Mouse (Mus musculus) myocyte (in vitro differentiated cells): ENCODE data around the gene Lpin1. TPM values are rescaled to one million over a fixed set of nuclear protein-coding genes. Genes with fewer than 3 reads are reported as not detected.

ENCODE experiments used
- H3K27me3 ChIP-seq: one replicate; pipeline ENCODE4 v1.6.1; 2011; ENCODE audit not compliant: control insufficient read depth, insufficient read depth, insufficient read length
- H3K36me3 ChIP-seq: one replicate; pipeline ENCODE4 v1.6.1; 2011; ENCODE audit not compliant: control insufficient read depth, insufficient read depth
- H3K4me2 ChIP-seq: one replicate; pipeline ENCODE4 v1.6.1; 2011; ENCODE audit warnings: low read depth, control low read depth
- H3K4me3 ChIP-seq: one replicate; pipeline ENCODE4 v1.5.1; 2011; ENCODE audit warnings: mild to moderate bottlenecking, control low read depth, moderate library complexity
- H3K79me2 ChIP-seq: one replicate; pipeline ENCODE4 v1.6.1; 2011; ENCODE audit not compliant: control insufficient read depth, insufficient read depth
- H3ac ChIP-seq: one replicate; pipeline ENCODE4 v1.6.1; 2011; ENCODE audit not compliant: control insufficient read depth, insufficient read length
- CEBPB ChIP-seq: IDR thresholded peaks from 2 replicates; pipeline ENCODE4 v1.6.1; 2011; ENCODE audit warnings: mild to moderate bottlenecking, moderate library complexity; ENCODE audit not compliant: poor library complexity, insufficient read depth, severe bottlenecking
- E2F4 ChIP-seq: IDR thresholded peaks from one replicate; pipeline ENCODE4 v1.6.1; 2011; ENCODE audit warnings: mild to moderate bottlenecking, control low read depth, moderate library complexity; ENCODE audit not compliant: insufficient read depth
- MAX ChIP-seq: IDR thresholded peaks from one replicate; pipeline ENCODE4 v1.6.1; 2011; ENCODE audit warnings: low read depth, mild to moderate bottlenecking, control low read depth
- MYOD1 ChIP-seq, 3 experiments: IDR thresholded peaks; one replicate each; pipeline ENCODE4 v1.6.1; 2011; ENCODE audit warnings: control low read depth in 2 of 3, low read depth in 2 of 3, mild to moderate bottlenecking in 2 of 3, moderate library complexity in 1 of 3; ENCODE audit not compliant: insufficient read length in 2 of 3, control insufficient read depth in 1 of 3
- MYOG ChIP-seq, 3 experiments: IDR thresholded peaks; one replicate each; pipeline ENCODE4 v1.6.1; 2011; ENCODE audit warnings: control low read depth in 2 of 3, low read depth in 2 of 3, mild to moderate bottlenecking in 2 of 3; ENCODE audit not compliant: insufficient read length in 2 of 3, control insufficient read depth in 1 of 3, insufficient read depth in 1 of 3
- POLR2A ChIP-seq: IDR thresholded peaks from one replicate; pipeline ENCODE4 v1.6.1; 2011; ENCODE audit warnings: low read depth, mild to moderate bottlenecking, control low read depth, moderate library complexity; ENCODE audit not compliant: insufficient read length
- POLR2AphosphoS2 ChIP-seq: IDR thresholded peaks from one replicate; pipeline ENCODE4 v1.6.1; 2011; ENCODE audit warnings: low read depth, control low read depth; ENCODE audit not compliant: insufficient read length
- REST ChIP-seq: IDR thresholded peaks from one replicate; pipeline ENCODE4 v1.6.1; 2011; ENCODE audit warnings: mild to moderate bottlenecking, control low read depth, moderate library complexity; ENCODE audit not compliant: insufficient read depth, insufficient read length
- SRF ChIP-seq: IDR thresholded peaks from one replicate; pipeline ENCODE4 v1.6.1; 2011; ENCODE audit warnings: low read depth; ENCODE audit not compliant: control insufficient read depth, insufficient read length
- TCF12 ChIP-seq: IDR thresholded peaks from one replicate; pipeline ENCODE4 v1.6.1; 2011; ENCODE audit warnings: mild to moderate bottlenecking, control low read depth; ENCODE audit not compliant: poor library complexity, insufficient read depth, severe bottlenecking
- TCF3 ChIP-seq: IDR thresholded peaks from one replicate; pipeline ENCODE4 v1.6.1; 2011; ENCODE audit warnings: low read depth, control low read depth; ENCODE audit not compliant: insufficient read length
- USF1 ChIP-seq: IDR thresholded peaks from one replicate; pipeline ENCODE4 v1.6.1; 2011; ENCODE audit warnings: low read depth, mild to moderate bottlenecking, control low read depth, moderate library complexity
- polyA plus RNA-seq: library from polyadenylated mRNA; unstranded; fragments of >200 nt; fragmentation: generic; extraction: Trizol; gene quantifications from one replicate; pipeline ENCODE4 v1.2.1, GENCODE M21; 2012; ENCODE audit warnings: missing spikeins

Gene Lpin1
- polyA plus RNA-seq, 1 experiment, result 4.6 TPM

- H3K36me3 ChIP-seq, result no peaks in the 10 kb centered on the region
- H3K4me2 ChIP-seq, result no peak overlapping the region
- H3K4me3 ChIP-seq, result no peak overlapping the region
- TF ChIP-seq E2F4 (no peak), REST (no peak), POLR2A (no peak), TCF3 (no peak), MYOG (IDR thresholded peaks at IDR 0.05; ENCODE audit: control insufficient read depth in 1 of 3, insufficient read depth in 1 of 3, insufficient read length in 2 of 3, low read depth in 2 of 3) (no peak), MYOD1 (IDR thresholded peaks at IDR 0.05; ENCODE audit: control insufficient read depth in 1 of 3, insufficient read length in 2 of 3, low read depth in 2 of 3) (no peak)
- H3ac ChIP-seq, result no peak overlapping the region
- H3K79me2 ChIP-seq, result no peaks in the 10 kb centered on the region
- H3K27me3 ChIP-seq, result no peaks in the 10 kb centered on the region
Measured at GRCm38 (mm10) chr12:16592451-16592850, 18.3 kb downstream of the Lpin1 start.

- no peaks in the 10 kb centered on the region for H3K79me2 ChIP-seq
- peak overlapping the region; percentile 4 for H3K4me3 ChIP-seq
- no peak for TF ChIP-seq MAX
- no peak for TF ChIP-seq CEBPB
- TF ChIP-seq POLR2A, result no peak
- no peak for TF ChIP-seq USF1
- no peak for TF ChIP-seq TCF12
- no peak for TF ChIP-seq MYOD1 (IDR thresholded peaks at IDR 0.05; ENCODE audit: control insufficient read depth in 1 of 3, insufficient read length in 2 of 3, low read depth in 2 of 3)
- TF ChIP-seq TCF3, result no peak
- TF ChIP-seq MYOG (IDR thresholded peaks at IDR 0.05; ENCODE audit: control insufficient read depth in 1 of 3, insufficient read depth in 1 of 3, insufficient read length in 2 of 3, low read depth in 2 of 3), result no peak
- TF ChIP-seq E2F4, result no peak
- TF ChIP-seq POLR2AphosphoS2, result no peak
- TF ChIP-seq SRF, result no peak
- TF ChIP-seq REST, result no peak
- no peaks in the 10 kb centered on the region for H3K27me3 ChIP-seq
- H3K36me3 ChIP-seq, result no peaks in the 10 kb centered on the region
- H3K4me2 ChIP-seq, result peak overlapping the region; percentile 98
- H3ac ChIP-seq, result no peak overlapping the region
Measured at GRCm38 (mm10) chr12:16591453-16592200, 19.1 kb downstream of the Lpin1 start.

- TF ChIP-seq MYOG (IDR thresholded peaks at IDR 0.05; ENCODE audit: control insufficient read depth in 1 of 3, insufficient read depth in 1 of 3, insufficient read length in 2 of 3, low read depth in 2 of 3) (no peak), SRF (no peak), REST (no peak), CEBPB (no peak), TCF12 (no peak), E2F4 (no peak), MYOD1 (IDR thresholded peaks at IDR 0.05; ENCODE audit: control insufficient read depth in 1 of 3, insufficient read length in 2 of 3, low read depth in 2 of 3) (no peak), POLR2AphosphoS2 (no peak), TCF3 (no peak), USF1 (no peak), MAX (no peak), POLR2A (no peak)
- H3K27me3 ChIP-seq, result no peaks in the 10 kb centered on the region
- no peak overlapping the region for H3K4me2 ChIP-seq
- H3K79me2 ChIP-seq, result peaks cover 4% of the 10 kb centered on the region
- no peaks in the 10 kb centered on the region for H3K36me3 ChIP-seq
- H3ac ChIP-seq, result no peak overlapping the region
- H3K4me3 ChIP-seq, result peak overlapping the region; percentile 50
Measured at GRCm38 (mm10) chr12:16589966-16590365, 20.8 kb downstream of the Lpin1 start.

- no peaks in the 10 kb centered on the region for H3K27me3 ChIP-seq
- H3K36me3 ChIP-seq, result no peaks in the 10 kb centered on the region
- peak overlapping the region; percentile 87 for H3K4me2 ChIP-seq
- H3K79me2 ChIP-seq, result peaks cover 4% of the 10 kb centered on the region
- H3ac ChIP-seq, result peak overlapping the region; percentile 39
- H3K4me3 ChIP-seq, result peak overlapping the region; percentile 50
- TF ChIP-seq POLR2A, result peak; percentile 76
- TF ChIP-seq CEBPB, result no peak
- TF ChIP-seq MAX, result peak; percentile 58
- peak; percentile 64 for TF ChIP-seq POLR2AphosphoS2
- TF ChIP-seq MYOG (IDR thresholded peaks at IDR 0.05; ENCODE audit: control insufficient read depth in 1 of 3, insufficient read depth in 1 of 3, insufficient read length in 2 of 3, low read depth in 2 of 3), result peak in 2 of 3 experiments; percentile 7 to 76
- TF ChIP-seq MYOD1 (IDR thresholded peaks at IDR 0.05; ENCODE audit: control insufficient read depth in 1 of 3, insufficient read length in 2 of 3, low read depth in 2 of 3), result peak in 2 of 3 experiments; percentile 42 to 54
- TF ChIP-seq TCF12, result no peak
- no peak for TF ChIP-seq SRF
- no peak for TF ChIP-seq E2F4
- no peak for TF ChIP-seq USF1
- TF ChIP-seq TCF3, result no peak
- TF ChIP-seq REST, result no peak
Measured at GRCm38 (mm10) chr12:16589204-16589949, 21.4 kb downstream of the Lpin1 start.
